Mouse (Mus musculus): ENCODE results near the gene Ppargc1a.

Ppargc1a gene

GRCm38 (mm10) chr5:51567659-51568058 lies at the start of gene Ppargc1a:
TSS of gene Ppargc1a (minus strand) at chr5:51567726.
- DNase-seq (ENCODE audit: low read depth, low spot score), result peak; percentile 50

- DNase-seq (ENCODE audit: low read depth, low spot score), result peak; percentile 60
Observed at GRCm38 (mm10) chr5:51616877-51617276, 49.4 kb upstream of the Ppargc1a start.

- no peak for DNase-seq (ENCODE audit: low read depth, low spot score)
Observed at GRCm38 (mm10) chr5:51612049-51612448, 44.5 kb upstream of the Ppargc1a start.

GRCm38 (mm10) chr5:51607686-51608480 lies 40.4 kb upstream of the Ppargc1a start:
- peak; percentile 65 for DNase-seq (ENCODE audit: low read depth, low spot score)

- DNase-seq (ENCODE audit: low read depth, low spot score), result no peak
Observed at GRCm38 (mm10) chr5:51599549-51599948, 32.0 kb upstream of the Ppargc1a start.

GRCm38 (mm10) chr5:51595644-51596043 lies 28.1 kb upstream of the Ppargc1a start:
- DNase-seq (ENCODE audit: low read depth, low spot score), result peak; percentile 92

GRCm38 (mm10) chr5:51592206-51592605 lies 24.7 kb upstream of the Ppargc1a start:
- no peak for DNase-seq (ENCODE audit: low read depth, low spot score)

- peak; percentile 86 for DNase-seq (ENCODE audit: low read depth, low spot score)
Observed at GRCm38 (mm10) chr5:51591537-51592154, 24.1 kb upstream of the Ppargc1a start.

- DNase-seq (ENCODE audit: low read depth, low spot score), result no peak
Observed at GRCm38 (mm10) chr5:51586187-51586586, 18.7 kb upstream of the Ppargc1a start.

GRCm38 (mm10) chr5:51584987-51585386 lies 17.5 kb upstream of the Ppargc1a start:
- peak; percentile 33 for DNase-seq (ENCODE audit: low read depth, low spot score)

- DNase-seq (ENCODE audit: low read depth, low spot score), result no peak
Observed at GRCm38 (mm10) chr5:51584186-51584585, 16.7 kb upstream of the Ppargc1a start.

GRCm38 (mm10) chr5:51583632-51584031 lies 16.1 kb upstream of the Ppargc1a start:
- no peak for DNase-seq (ENCODE audit: low read depth, low spot score)

- no peak for DNase-seq (ENCODE audit: low read depth, low spot score)
Observed at GRCm38 (mm10) chr5:51583030-51583429, 15.5 kb upstream of the Ppargc1a start.

GRCm38 (mm10) chr5:51582618-51583017 lies 15.1 kb upstream of the Ppargc1a start:
- DNase-seq (ENCODE audit: low read depth, low spot score), result no peak

GRCm38 (mm10) chr5:51577594-51577993 lies 10.1 kb upstream of the Ppargc1a start:
- DNase-seq (ENCODE audit: low read depth, low spot score), result no peak

- DNase-seq (ENCODE audit: low read depth, low spot score), result no peak
Observed at GRCm38 (mm10) chr5:51573770-51574169, 6.2 kb upstream of the Ppargc1a start.

GRCm38 (mm10) chr5:51568198-51568690 lies 718 bp upstream of the Ppargc1a start:
- DNase-seq (ENCODE audit: low read depth, low spot score), result no peak

GRCm38 (mm10) chr5:51565672-51566071 lies 1.9 kb downstream of the Ppargc1a start:
- no peak for DNase-seq (ENCODE audit: low read depth, low spot score)

GRCm38 (mm10) chr5:51565038-51565437 lies 2.5 kb downstream of the Ppargc1a start:
- no peak for DNase-seq (ENCODE audit: low read depth, low spot score)

- no peak for DNase-seq (ENCODE audit: low read depth, low spot score)
Observed at GRCm38 (mm10) chr5:51563574-51563973, 4.0 kb downstream of the Ppargc1a start.

GRCm38 (mm10) chr5:51557607-51558278 lies 9.8 kb downstream of the Ppargc1a start:
- no peak for DNase-seq (ENCODE audit: low read depth, low spot score)

GRCm38 (mm10) chr5:51553671-51554070 lies 13.9 kb downstream of the Ppargc1a start:
- peak; percentile 47 for DNase-seq (ENCODE audit: low read depth, low spot score)

Data from 3T3-L1 (cell line).